Mouse (Mus musculus): ENCODE results near the gene Irx4. TPM values are rescaled to one million over a fixed set of nuclear protein-coding genes. Genes with fewer than 3 reads are reported as not detected.

Irx4 gene
- polyA plus RNA-seq, 1 experiment from 2014 or later, result 1.5 TPM

DNA sequence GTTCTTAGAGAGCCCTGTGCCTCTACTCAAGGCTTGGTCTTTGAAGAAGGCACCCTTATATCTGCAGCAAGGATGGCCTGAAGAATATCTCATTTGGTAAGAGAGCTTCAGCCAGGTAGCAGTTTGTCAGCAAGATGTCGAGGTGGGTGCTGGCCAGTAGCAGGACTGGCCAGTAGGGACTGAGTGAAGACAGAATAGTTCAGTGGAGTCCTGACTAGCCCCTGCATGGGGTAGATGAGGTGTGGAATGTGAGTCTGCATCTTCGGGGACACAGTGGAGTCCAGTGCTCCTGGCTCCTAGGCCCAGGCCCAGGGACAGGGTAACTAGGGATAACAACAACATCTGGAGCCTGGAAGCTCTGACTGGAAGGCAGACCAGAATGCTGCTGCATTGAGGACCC lies 1.6 kb downstream of the Irx4 start:
- peaks cover 97% of the 10 kb centered on the region for H3K27me3 ChIP-seq (replicated peaks)
- H3K36me3 ChIP-seq, result no peaks in the 10 kb centered on the region
- H3K4me3 ChIP-seq (replicated peaks), result no peak overlapping the region
- H3K4me2 ChIP-seq, result no peak overlapping the region
- H3K27ac ChIP-seq (replicated peaks), result no peak overlapping the region
- no peaks in the 10 kb centered on the region for H3K9me3 ChIP-seq (replicated peaks)
- H3K4me1 ChIP-seq, result peaks cover 43% of the 10 kb centered on the region
- 10% methylated on average over 2 of the region's 2 CpGs for WGBS
- H3K9ac ChIP-seq (replicated peaks), result no peak overlapping the region
- ATAC-seq (ENCODE audit: low FRiP score), result no peak

DNA sequence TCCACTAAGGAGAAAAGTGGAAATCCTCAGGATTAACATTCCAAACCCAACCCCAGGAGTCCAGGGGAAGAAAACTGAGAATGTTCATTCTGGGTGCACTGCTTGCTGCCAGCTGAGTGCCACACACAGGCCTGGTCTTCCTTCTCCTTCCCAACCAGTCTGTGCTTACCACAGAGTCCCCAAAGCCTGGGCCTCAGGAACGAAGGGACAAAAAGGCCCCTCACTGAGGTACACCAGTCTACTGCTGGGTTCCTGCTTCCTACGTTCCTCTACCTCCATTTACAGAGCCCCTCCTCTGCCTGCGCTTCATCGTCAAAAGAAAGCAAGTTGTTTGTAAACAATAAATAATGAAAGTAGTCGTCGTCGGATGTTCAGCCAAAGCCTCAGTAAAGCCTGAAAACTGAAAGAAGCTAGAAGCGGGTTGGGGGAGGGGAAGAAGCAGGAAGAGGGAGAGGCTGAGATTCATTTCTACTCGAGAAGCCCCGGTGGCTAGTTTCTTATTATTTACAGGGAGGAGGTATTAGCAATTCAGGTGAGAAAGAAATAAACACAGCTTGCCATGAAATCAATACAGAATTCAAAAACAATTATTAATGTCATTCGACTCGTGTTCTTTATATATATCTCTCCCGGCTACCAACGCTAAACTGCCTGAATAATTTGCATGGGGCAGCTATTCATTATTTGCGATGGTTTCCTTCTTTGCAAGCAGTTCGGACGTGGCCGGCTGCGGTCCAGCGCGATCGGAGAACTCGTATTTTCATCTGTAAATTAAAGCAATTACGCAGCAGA lies 2.3 kb downstream of the Irx4 start:
- peaks cover 43% of the 10 kb centered on the region for H3K4me1 ChIP-seq
- peak overlapping the region; percentile 39 for H3K4me2 ChIP-seq
- H3K9ac ChIP-seq (replicated peaks), result no peak overlapping the region
- no peak overlapping the region for H3K27ac ChIP-seq (replicated peaks)
- H3K27me3 ChIP-seq (replicated peaks), result peaks cover 97% of the 10 kb centered on the region
- 2% methylated on average over 24 of the region's 24 CpGs for WGBS
- peak overlapping the region; percentile 7; the same call in 1 of the 2 replicates for H3K4me3 ChIP-seq (replicated peaks)
- H3K9me3 ChIP-seq (replicated peaks), result no peaks in the 10 kb centered on the region
- H3K36me3 ChIP-seq, result no peaks in the 10 kb centered on the region
- no peak for ATAC-seq (ENCODE audit: low FRiP score)

DNA sequence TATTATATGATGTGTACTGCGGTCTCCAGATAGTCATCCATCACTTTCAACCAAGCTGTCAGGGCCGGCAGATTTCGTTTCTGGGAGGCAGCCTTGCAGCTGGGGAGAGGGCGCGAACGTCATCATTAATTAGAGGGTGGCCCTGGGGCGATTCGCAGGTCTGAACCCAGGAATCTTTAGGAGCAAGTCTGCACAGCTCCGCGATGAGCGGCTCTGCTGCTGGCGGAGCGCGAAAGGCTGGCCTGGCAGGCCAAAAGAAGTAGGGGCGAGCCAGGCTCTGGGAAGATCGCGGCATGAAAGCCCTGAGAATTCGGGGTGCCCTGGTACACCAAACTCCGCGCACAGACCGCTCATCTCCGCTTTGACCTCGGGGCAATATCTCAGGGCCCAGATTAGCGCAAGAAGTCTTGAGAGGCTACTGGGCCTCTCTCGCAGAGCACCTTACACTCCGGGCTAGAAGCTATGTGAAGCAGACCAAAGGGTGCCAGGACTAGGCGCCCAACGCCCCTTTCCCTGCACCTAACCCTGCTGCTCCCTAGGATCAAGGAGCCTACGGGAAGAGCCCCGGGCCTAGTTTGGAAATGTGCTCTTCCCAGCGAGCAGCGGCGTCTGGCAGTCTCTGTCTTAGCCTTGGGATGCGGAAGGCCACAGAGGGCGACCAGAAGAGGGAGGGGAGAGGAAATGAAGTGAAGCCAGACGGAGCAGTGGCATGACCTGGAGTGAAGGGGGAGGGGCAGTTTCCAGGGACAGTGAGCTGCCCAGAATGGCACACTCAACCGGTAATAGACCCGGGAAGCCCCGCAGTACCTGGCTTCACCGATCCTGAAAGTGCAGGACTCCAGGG lies 3.1 kb downstream of the Irx4 start:
- Histone ChIP-seq H3K9me3 (replicated peaks) (no peaks in the 10 kb centered on the region), H3K4me1 (peaks cover 44% of the 10 kb centered on the region), H3K4me3 (replicated peaks) (peak overlapping the region; percentile 7; the same call in 1 of the 2 replicates), H3K4me2 (peak overlapping the region; percentile 39), H3K27ac (replicated peaks) (no peak overlapping the region), H3K36me3 (no peaks in the 10 kb centered on the region), H3K9ac (replicated peaks) (no peak overlapping the region), H3K27me3 (replicated peaks) (peaks cover 97% of the 10 kb centered on the region)
- ATAC-seq (ENCODE audit: low FRiP score), result no peak
- WGBS, result 1% methylated on average over 40 of the region's 40 CpGs

DNA sequence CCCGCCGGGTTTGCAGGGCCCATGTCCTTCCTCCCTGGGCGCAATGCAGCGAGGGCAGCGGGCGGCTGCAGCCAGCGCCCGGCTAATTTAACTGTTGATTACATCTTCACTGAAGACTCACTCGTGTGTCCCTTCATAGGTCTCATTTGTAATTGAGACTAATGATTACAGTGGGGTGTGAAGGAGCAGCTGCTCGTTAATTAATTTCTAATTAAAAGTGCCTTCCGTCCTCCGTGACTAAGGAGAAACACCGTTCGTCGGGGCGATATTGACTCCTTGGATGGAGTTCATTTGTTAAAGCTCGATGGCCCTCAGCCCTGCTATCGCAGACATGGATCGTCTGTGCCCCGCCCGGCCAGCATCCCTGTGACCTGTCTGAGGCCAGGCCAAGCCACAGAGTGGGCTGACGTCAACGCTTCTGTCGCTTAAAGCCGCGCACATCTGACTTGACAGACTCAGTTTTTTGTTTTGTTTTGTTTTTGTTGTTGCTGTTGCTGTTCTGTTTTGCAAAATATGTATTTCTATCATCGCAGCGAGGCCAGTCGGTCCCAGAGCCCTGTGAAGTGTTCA lies 4.0 kb downstream of the Irx4 start:
- no peak overlapping the region for H3K27ac ChIP-seq (replicated peaks)
- H3K9ac ChIP-seq (replicated peaks), result no peak overlapping the region
- peaks cover 50% of the 10 kb centered on the region for H3K4me1 ChIP-seq
- no peak overlapping the region for H3K4me2 ChIP-seq
- WGBS, result 3% methylated on average over 29 of the region's 29 CpGs
- no peak overlapping the region for H3K4me3 ChIP-seq (replicated peaks)
- ATAC-seq (ENCODE audit: low FRiP score), result no peak
- no peaks in the 10 kb centered on the region for H3K36me3 ChIP-seq
- H3K27me3 ChIP-seq (replicated peaks), result peaks cover 97% of the 10 kb centered on the region
- H3K9me3 ChIP-seq (replicated peaks), result no peaks in the 10 kb centered on the region

DNA sequence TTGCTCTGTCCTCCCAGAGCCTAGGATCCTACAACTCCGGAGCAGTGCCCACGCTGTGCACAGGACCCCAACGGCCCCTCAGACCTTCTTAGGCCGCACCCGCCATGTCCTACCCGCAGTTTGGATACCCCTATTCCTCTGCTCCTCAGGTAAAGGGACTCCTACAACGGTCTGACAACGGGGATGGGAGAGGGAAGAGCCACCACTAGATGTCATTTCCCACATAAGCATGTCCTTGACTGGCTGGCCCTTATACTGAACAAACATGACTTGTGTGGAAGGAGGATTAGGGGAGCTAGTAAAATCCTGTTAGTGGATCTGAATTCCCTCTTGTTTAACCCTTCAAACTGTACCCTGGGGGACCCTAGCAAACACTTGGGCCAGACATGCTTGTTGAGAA lies 4.6 kb downstream of the Irx4 start:
- Histone ChIP-seq H3K9ac (replicated peaks) (no peak overlapping the region), H3K27me3 (replicated peaks) (peaks cover 97% of the 10 kb centered on the region), H3K4me2 (no peak overlapping the region), H3K4me1 (peaks cover 50% of the 10 kb centered on the region), H3K4me3 (replicated peaks) (no peak overlapping the region), H3K9me3 (replicated peaks) (no peaks in the 10 kb centered on the region), H3K36me3 (no peaks in the 10 kb centered on the region), H3K27ac (replicated peaks) (no peak overlapping the region)
- ATAC-seq (ENCODE audit: low FRiP score), result no peak
- whole genome bisulfite sequencing, result 20% methylated on average over 8 of the region's 8 CpGs

DNA sequence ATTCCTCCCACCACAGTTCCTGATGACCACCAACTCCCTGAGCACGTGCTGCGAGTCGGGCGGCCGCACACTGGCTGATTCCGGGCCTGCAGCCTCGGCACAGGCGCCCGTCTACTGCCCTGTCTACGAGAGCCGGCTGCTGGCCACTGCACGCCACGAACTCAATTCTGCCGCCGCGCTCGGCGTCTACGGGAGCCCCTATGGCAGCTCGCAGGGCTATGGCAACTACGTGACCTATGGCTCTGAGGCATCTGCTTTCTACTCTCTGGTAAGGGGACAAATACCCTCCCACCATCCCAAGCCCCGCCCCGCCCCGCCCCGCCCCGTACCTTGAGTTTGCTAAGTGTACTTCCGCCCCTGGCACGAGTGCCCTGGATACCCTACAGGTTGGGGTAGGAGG lies 5.2 kb downstream of the Irx4 start:
- Histone ChIP-seq H3K9ac (replicated peaks) (no peak overlapping the region), H3K36me3 (no peaks in the 10 kb centered on the region), H3K27me3 (replicated peaks) (peaks cover 97% of the 10 kb centered on the region), H3K27ac (replicated peaks) (no peak overlapping the region), H3K9me3 (replicated peaks) (no peaks in the 10 kb centered on the region), H3K4me1 (peaks cover 45% of the 10 kb centered on the region), H3K4me2 (peak overlapping the region; percentile 37), H3K4me3 (replicated peaks) (0 out of 2 replicates have a peak overlapping the region, but pooled peaks have one; percentile 12)
- peak; percentile 49; the same call in 1 of the 2 replicates for ATAC-seq (ENCODE audit: low FRiP score)
- WGBS, result 1% methylated on average over 28 of the region's 28 CpGs

DNA sequence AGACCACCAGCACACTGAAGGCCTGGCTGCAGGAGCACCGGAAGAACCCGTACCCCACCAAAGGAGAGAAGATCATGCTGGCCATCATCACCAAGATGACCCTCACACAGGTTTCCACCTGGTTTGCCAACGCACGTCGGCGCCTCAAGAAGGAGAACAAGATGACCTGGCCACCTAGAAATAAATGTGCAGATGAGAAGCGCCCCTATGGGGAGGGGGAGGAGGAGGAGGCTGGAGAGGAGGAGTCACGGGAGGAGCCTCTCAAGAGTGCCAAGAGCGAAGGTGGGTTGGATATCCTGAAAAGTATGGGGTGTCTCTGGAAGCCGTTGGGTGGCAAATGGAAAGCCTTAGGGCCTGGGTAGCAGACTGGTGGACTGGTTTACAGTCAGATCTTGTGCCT lies 7.3 kb downstream of the Irx4 start:
- WGBS, result 8% methylated on average over 10 of the region's 10 CpGs
- Histone ChIP-seq H3K4me2 (no peak overlapping the region), H3K9ac (replicated peaks) (no peak overlapping the region), H3K27me3 (replicated peaks) (peaks cover 95% of the 10 kb centered on the region), H3K36me3 (no peaks in the 10 kb centered on the region), H3K4me1 (peaks cover 52% of the 10 kb centered on the region), H3K4me3 (replicated peaks) (no peak overlapping the region), H3K9me3 (replicated peaks) (no peaks in the 10 kb centered on the region), H3K27ac (replicated peaks) (no peak overlapping the region)
- ATAC-seq (ENCODE audit: low FRiP score), result no peak

DNA sequence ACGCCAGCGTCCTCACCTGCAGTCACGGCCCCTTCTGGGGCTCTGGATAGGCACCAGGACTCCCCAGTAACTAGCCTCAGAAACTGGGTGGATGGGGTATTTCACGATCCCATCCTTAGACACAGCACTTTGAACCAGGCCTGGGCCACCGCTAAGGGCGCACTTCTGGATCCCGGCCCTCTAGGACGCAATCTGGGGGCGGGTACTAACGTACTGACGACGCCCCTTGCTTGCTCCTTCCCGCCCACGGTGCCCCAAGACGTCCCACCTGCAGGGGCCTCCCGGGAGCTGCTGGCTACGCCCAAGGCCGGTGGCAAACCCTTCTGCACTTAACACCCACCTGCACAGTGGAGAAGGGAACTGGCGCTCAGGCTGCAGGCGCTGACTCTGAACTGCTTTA lies 8.4 kb downstream of the Irx4 start:
- Histone ChIP-seq H3K4me1 (peaks cover 41% of the 10 kb centered on the region), H3K4me2 (no peak overlapping the region), H3K4me3 (replicated peaks) (no peak overlapping the region), H3K9ac (replicated peaks) (no peak overlapping the region), H3K27me3 (replicated peaks) (peaks cover 95% of the 10 kb centered on the region), H3K9me3 (replicated peaks) (no peaks in the 10 kb centered on the region), H3K36me3 (no peaks in the 10 kb centered on the region), H3K27ac (replicated peaks) (no peak overlapping the region)
- no peak for ATAC-seq (ENCODE audit: low FRiP score)
- WGBS, result 1% methylated on average over 20 of the region's 20 CpGs

DNA sequence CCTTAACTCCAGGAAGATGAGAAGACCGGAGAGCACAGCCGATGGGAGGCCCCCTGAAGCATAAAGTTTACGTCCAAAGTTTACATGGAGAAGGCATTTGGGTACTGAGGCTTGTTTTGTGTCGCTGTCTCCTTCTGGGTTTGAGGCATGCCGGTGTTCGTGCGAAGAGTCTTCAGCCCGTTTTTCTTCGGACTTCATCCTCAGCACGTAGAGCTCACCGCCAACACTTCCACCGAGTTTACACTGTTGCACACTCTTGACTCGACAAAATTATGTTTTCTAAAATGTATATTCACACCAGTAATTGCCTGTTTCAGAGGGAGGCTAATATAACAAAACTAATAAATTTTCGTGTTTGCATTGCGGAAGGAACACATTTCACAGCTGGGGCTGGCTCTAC lies 9.0 kb downstream of the Irx4 start:
- WGBS, result 6% methylated on average over 15 of the region's 15 CpGs
- peaks cover 96% of the 10 kb centered on the region for H3K27me3 ChIP-seq (replicated peaks)
- H3K4me1 ChIP-seq, result peaks cover 35% of the 10 kb centered on the region
- no peak overlapping the region for H3K4me3 ChIP-seq (replicated peaks)
- no peak overlapping the region for H3K9ac ChIP-seq (replicated peaks)
- no peak for ATAC-seq (ENCODE audit: low FRiP score)
- no peaks in the 10 kb centered on the region for H3K36me3 ChIP-seq
- no peaks in the 10 kb centered on the region for H3K9me3 ChIP-seq (replicated peaks)
- H3K4me2 ChIP-seq, result no peak overlapping the region
- no peak overlapping the region for H3K27ac ChIP-seq (replicated peaks)

DNA sequence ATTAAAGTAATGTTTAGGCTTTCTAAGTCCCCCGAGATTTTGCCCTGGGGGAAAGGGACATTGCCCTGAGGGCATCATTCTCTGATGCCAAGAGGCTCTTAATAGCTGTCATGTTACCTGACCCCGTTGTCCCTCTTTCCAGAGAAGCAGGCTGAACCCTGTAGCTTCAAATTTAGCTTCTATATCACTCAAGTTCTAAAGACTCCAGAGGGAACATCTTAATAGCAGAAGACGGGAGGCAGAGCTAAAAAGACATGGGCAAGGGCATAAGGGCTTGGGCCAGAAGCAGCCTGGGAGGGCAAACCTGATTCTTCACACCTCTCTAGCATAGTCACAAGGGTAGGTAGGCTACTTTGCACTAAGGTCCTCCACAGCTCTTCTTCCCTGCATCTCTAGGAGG lies 9.6 kb downstream of the Irx4 start:
- peaks cover 33% of the 10 kb centered on the region for H3K4me1 ChIP-seq
- H3K9ac ChIP-seq (replicated peaks), result no peak overlapping the region
- ATAC-seq (ENCODE audit: low FRiP score), result no peak
- no peak overlapping the region for H3K27ac ChIP-seq (replicated peaks)
- no peaks in the 10 kb centered on the region for H3K36me3 ChIP-seq
- WGBS, result 9% methylated on average over 3 of the region's 3 CpGs
- no peak overlapping the region for H3K4me3 ChIP-seq (replicated peaks)
- H3K9me3 ChIP-seq (replicated peaks), result no peaks in the 10 kb centered on the region
- no peak overlapping the region for H3K4me2 ChIP-seq
- H3K27me3 ChIP-seq (replicated peaks), result peaks cover 96% of the 10 kb centered on the region

DNA sequence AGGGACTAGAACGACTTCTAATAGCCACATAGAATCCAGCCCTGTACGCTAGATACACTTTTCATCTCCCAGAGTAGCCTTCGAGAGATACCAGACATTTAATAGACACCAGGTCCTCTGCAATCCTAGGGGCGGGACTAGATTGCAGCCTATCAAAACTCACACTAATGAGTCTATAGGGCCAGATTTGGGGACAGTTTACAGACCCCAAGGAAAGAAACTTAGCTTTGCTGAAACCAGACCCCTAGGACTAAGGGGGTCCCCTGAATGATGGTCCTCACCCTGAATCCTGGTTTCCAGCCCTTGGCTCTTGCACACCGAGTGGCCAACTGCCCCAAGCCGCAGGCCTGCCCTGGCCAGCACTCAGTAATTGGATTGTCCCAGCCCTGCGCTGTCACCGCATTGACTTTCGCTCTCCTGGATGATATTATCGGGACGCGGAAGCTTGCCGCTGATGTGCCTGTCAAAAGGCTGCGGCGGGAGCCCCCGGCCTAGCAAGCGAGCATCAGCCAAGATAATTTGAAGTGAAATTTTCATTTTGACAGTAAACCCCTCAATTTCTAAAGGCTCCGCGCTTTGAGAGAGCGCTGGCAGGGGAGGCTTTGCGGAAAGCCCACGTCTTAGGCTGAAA lies 10.3 kb downstream of the Irx4 start:
- Histone ChIP-seq H3K4me3 (replicated peaks) (no peak overlapping the region), H3K27ac (replicated peaks) (no peak overlapping the region), H3K27me3 (replicated peaks) (peaks cover 94% of the 10 kb centered on the region), H3K9ac (replicated peaks) (no peak overlapping the region), H3K4me1 (peaks cover 28% of the 10 kb centered on the region), H3K9me3 (replicated peaks) (no peaks in the 10 kb centered on the region), H3K4me2 (peak overlapping the region; percentile 61), H3K36me3 (no peaks in the 10 kb centered on the region)
- WGBS, result 4% methylated on average over 22 of the region's 22 CpGs
- no peak for ATAC-seq (ENCODE audit: low FRiP score)
